Mouse (Mus musculus) NIH3T3 (cell line): Measurements from ENCODE around the gene Sec11a.

Experiments used
- DNase-seq: peaks from one replicate; pipeline ENCODE4 v3.0.0-alpha.2; 2012; ENCODE audit warnings: low read depth

Sec11a gene

GRCm38 (mm10) chr7:80857181-80857580, 90.4 kb downstream of the Sec11a start:
- DNase-seq, result peak; percentile 88

GRCm38 (mm10) chr7:80855316-80855715, 92.3 kb downstream of the Sec11a start:
- no peak for DNase-seq
